Mouse (Mus musculus): ENCODE results near the gene Wdr41.
A peak's percentile ranks its signal among the peaks of the same experiment; 100 is the strongest.

Gene Wdr41

GRCm38 (mm10) chr13:94976219-94977186, at the start of gene Wdr41:
Wdr41 (plus strand) TSS chr13:94976344.
- DNase-seq (ENCODE audit: low spot score), result peak; percentile 89

GRCm38 (mm10) chr13:94928086-94928485, 48.1 kb upstream of the Wdr41 start:
- DNase-seq (ENCODE audit: low spot score), result peak; percentile 28

GRCm38 (mm10) chr13:94938418-94938817, 37.7 kb upstream of the Wdr41 start:
- DNase-seq (ENCODE audit: low spot score), result no peak

GRCm38 (mm10) chr13:94940104-94940503, 36.0 kb upstream of the Wdr41 start:
- no peak for DNase-seq (ENCODE audit: low spot score)

- DNase-seq (ENCODE audit: low spot score), result peak; percentile 80
Measured at GRCm38 (mm10) chr13:94941230-94941629, 34.9 kb upstream of the Wdr41 start.

GRCm38 (mm10) chr13:94955941-94956340, 20.2 kb upstream of the Wdr41 start:
- no peak for DNase-seq (ENCODE audit: low spot score)

GRCm38 (mm10) chr13:94957965-94958364, 18.2 kb upstream of the Wdr41 start:
- no peak for DNase-seq (ENCODE audit: low spot score)

- DNase-seq (ENCODE audit: low spot score), result no peak
Measured at GRCm38 (mm10) chr13:94969992-94970553, 6.1 kb upstream of the Wdr41 start.

- no peak for DNase-seq (ENCODE audit: low spot score)
Measured at GRCm38 (mm10) chr13:94975828-94976218, 321 bp upstream of the Wdr41 start.

GRCm38 (mm10) chr13:94979081-94979480, 2.9 kb downstream of the Wdr41 start:
- no peak for DNase-seq (ENCODE audit: low spot score)

GRCm38 (mm10) chr13:94990516-94990915, 14.4 kb downstream of the Wdr41 start:
- DNase-seq (ENCODE audit: low spot score), result no peak

GRCm38 (mm10) chr13:95007281-95007680, 31.1 kb downstream of the Wdr41 start:
- no peak for DNase-seq (ENCODE audit: low spot score)

GRCm38 (mm10) chr13:95009261-95009660, 33.1 kb downstream of the Wdr41 start:
- no peak for DNase-seq (ENCODE audit: low spot score)

GRCm38 (mm10) chr13:95011546-95012257, 35.6 kb downstream of the Wdr41 start:
- no peak for DNase-seq (ENCODE audit: low spot score)

- DNase-seq (ENCODE audit: low spot score), result no peak
Measured at GRCm38 (mm10) chr13:95017278-95017677, 41.1 kb downstream of the Wdr41 start.

- peak; percentile 22 for DNase-seq (ENCODE audit: low spot score)
Measured at GRCm38 (mm10) chr13:95017916-95018315, 41.8 kb downstream of the Wdr41 start.

GRCm38 (mm10) chr13:95019345-95019744, 43.2 kb downstream of the Wdr41 start:
- DNase-seq (ENCODE audit: low spot score), result no peak

- DNase-seq (ENCODE audit: low spot score), result no peak
Measured at GRCm38 (mm10) chr13:95020216-95020615, 44.1 kb downstream of the Wdr41 start.

- no peak for DNase-seq (ENCODE audit: low spot score)
Measured at GRCm38 (mm10) chr13:95030828-95031227, 54.7 kb downstream of the Wdr41 start.

GRCm38 (mm10) chr13:95032127-95032831, 56.1 kb downstream of the Wdr41 start:
- DNase-seq (ENCODE audit: low spot score), result no peak

GRCm38 (mm10) chr13:95032973-95033372, 56.8 kb downstream of the Wdr41 start:
- no peak for DNase-seq (ENCODE audit: low spot score)

GRCm38 (mm10) chr13:95034094-95034493, 58.0 kb downstream of the Wdr41 start:
- DNase-seq (ENCODE audit: low spot score), result no peak
